Mouse (Mus musculus): ENCODE results near the gene Sgcd.

GRCm38 (mm10) chr11:47891617-47892172 is 97.1 kb downstream of the Sgcd start:
- TF ChIP-seq POLR2A (IDR thresholded peaks at IDR 0.05; ENCODE audit: low read depth, low read length) (no peak), JUN (IDR thresholded peaks at IDR 0.05; ENCODE audit: insufficient read depth, low read depth, low read length) (no peak), CTCF (conservative IDR thresholded peaks at IDR 0.05 in 1 of 2, IDR thresholded peaks at IDR 0.05 in 1 of 2; ENCODE audit: low read depth in 2 of 2, low read length in 2 of 2) (no peak), USF1 (IDR thresholded peaks at IDR 0.05; ENCODE audit: low read depth, low read length) (no peak), USF2 (conservative IDR thresholded peaks at IDR 0.05; ENCODE audit: low read depth, low read length) (no peak), EP300 (IDR thresholded peaks at IDR 0.05; ENCODE audit: low read length) (no peak), SMC3 (IDR thresholded peaks at IDR 0.05; ENCODE audit: low read depth, low read length) (no peak), MYC (IDR thresholded peaks at IDR 0.05; ENCODE audit: low read depth, low read length) (no peak), MXI1 (IDR thresholded peaks at IDR 0.05; ENCODE audit: low read depth, low read length) (no peak)
